Mouse (Mus musculus) olfactory bulb, adult 2 months (tissue): ENCODE results near the gene Ssr2.

Experiments
- CTCF ChIP-seq: fragments of 200-500 bp; IDR thresholded peaks from 2 replicates; pipeline ENCODE4 v1.5.1; 2012; ENCODE audit warnings: low read depth, mild to moderate bottlenecking, low read length, moderate library complexity; ENCODE audit not compliant: insufficient read depth
- POLR2A ChIP-seq: fragments of 200-500 bp; IDR thresholded peaks from 2 replicates; pipeline ENCODE4 v1.6.1; 2012; ENCODE audit warnings: mild to moderate bottlenecking, low read depth, low read length, moderate library complexity; ENCODE audit not compliant: insufficient read depth

DNA sequence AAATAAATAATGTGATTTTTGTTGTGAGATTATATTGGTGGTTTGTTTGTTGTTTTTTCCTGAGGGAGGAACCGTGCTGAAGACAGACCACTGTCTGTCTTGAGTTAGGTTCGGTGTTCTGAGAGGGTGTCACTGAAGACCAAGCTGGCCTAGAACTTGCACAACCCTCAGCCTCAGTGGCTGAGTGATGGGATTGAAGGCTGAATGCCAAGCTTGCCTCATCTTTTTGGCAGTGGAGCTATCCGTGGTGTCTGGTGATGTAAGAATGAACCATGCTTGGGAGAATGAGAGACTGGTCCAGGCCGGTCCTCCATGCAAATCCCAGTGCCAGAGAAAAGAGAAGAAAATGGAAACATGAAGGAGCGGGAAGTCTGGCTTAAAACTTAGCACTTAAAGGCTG is 6.0 kb upstream of the Ssr2 start:
- TF ChIP-seq CTCF (no peak), POLR2A (no peak)
